Mouse (Mus musculus) layer of hippocampus, postnatal 10 days (tissue): ENCODE data around the gene Dcaf15. TPM values are rescaled to one million over a fixed set of nuclear protein-coding genes. Genes with fewer than 3 reads are reported as not detected.

Source experiments
- DNase-seq, 2 experiments: peaks; one replicate each; pipeline ENCODE4 v3.0.0; 2021; ENCODE audit warnings: low spot score in 2 of 2
- long read RNA-seq: library from polyadenylated mRNA; stranded (forward); transcript quantifications from one replicate; pipeline ENCODE4 v2.0.0, GENCODE M21; 2023
- total RNA-seq, 2 experiments: library from RNA; stranded (reverse); gene quantifications; 2 replicates each; pipeline ENCODE4 v1.2.3; 2021

Dcaf15 gene
- 10 to 100 TPM; 31.8 to 31.9 TPM for total RNA-seq
- long read RNA-seq, partial matches to known transcripts: 6 of 16 reads
- long read RNA-seq, other reads (novel, unspliced or antisense): 6 of 16 reads

- DNase-seq: peak; percentile 98
Measured at GRCm38 (mm10) chr8:84104697-84105609, at the start of gene Dcaf15. Gene Dcaf15, minus strand, starts transcription at chr8:84104768.

GRCm38 (mm10) chr8:84149181-84149580, 44.6 kb upstream of the Dcaf15 start:
- DNase-seq: no peak

- no peak for DNase-seq
Measured at GRCm38 (mm10) chr8:84148531-84148850, 43.9 kb upstream of the Dcaf15 start.

- DNase-seq: peak; percentile 88 to 93
Measured at GRCm38 (mm10) chr8:84147769-84148530, 43.4 kb upstream of the Dcaf15 start, which contains the start of the genes Cc2d1a and 4930432K21Rik. Gene Cc2d1a, minus strand, starts transcription at chr8:84147936. Gene 4930432K21Rik, plus strand, starts transcription at chr8:84148025.

GRCm38 (mm10) chr8:84147324-84147766, 42.8 kb upstream of the Dcaf15 start:
- DNase-seq: no peak

GRCm38 (mm10) chr8:84144636-84145245, 40.2 kb upstream of the Dcaf15 start:
- no peak for DNase-seq

- DNase-seq: no peak
Measured at GRCm38 (mm10) chr8:84140838-84141237, 36.3 kb upstream of the Dcaf15 start.

- no peak for DNase-seq
Measured at GRCm38 (mm10) chr8:84137848-84138247, 33.3 kb upstream of the Dcaf15 start.

- DNase-seq: no peak
Measured at GRCm38 (mm10) chr8:84132225-84132624, 27.7 kb upstream of the Dcaf15 start.

GRCm38 (mm10) chr8:84130806-84131205, 26.2 kb upstream of the Dcaf15 start:
- DNase-seq: no peak

GRCm38 (mm10) chr8:84128277-84128676, 23.7 kb upstream of the Dcaf15 start:
- DNase-seq: no peak

- DNase-seq: no peak
Measured at GRCm38 (mm10) chr8:84127202-84127901, 22.8 kb upstream of the Dcaf15 start.

- DNase-seq: no peak
Measured at GRCm38 (mm10) chr8:84126742-84127141, 22.2 kb upstream of the Dcaf15 start.

- DNase-seq: no peak
Measured at GRCm38 (mm10) chr8:84125656-84126055, 21.1 kb upstream of the Dcaf15 start, which contains the start of gene Podnl1. Gene Podnl1, plus strand, starts transcription at chr8:84125989.

GRCm38 (mm10) chr8:84122151-84122550, 17.6 kb upstream of the Dcaf15 start:
- DNase-seq: no peak

- DNase-seq: no peak
Measured at GRCm38 (mm10) chr8:84115646-84116045, 11.1 kb upstream of the Dcaf15 start.

- no peak for DNase-seq
Measured at GRCm38 (mm10) chr8:84106216-84107040, 1.9 kb upstream of the Dcaf15 start.

- DNase-seq: no peak
Measured at GRCm38 (mm10) chr8:84105676-84106075, 1.1 kb upstream of the Dcaf15 start.

- no peak for DNase-seq
Measured at GRCm38 (mm10) chr8:84104221-84104620, 347 bp downstream of the Dcaf15 start.

GRCm38 (mm10) chr8:84103601-84104000, 967 bp downstream of the Dcaf15 start:
- DNase-seq: no peak
